Mouse (Mus musculus): Measurements from ENCODE around the gene Kcnab3.

GRCm38 (mm10) chr11:69370817-69371215 is 44.8 kb downstream of the Kcnab3 start:
- no peak for TF ChIP-seq CTCF (IDR thresholded peaks at IDR 0.05; ENCODE audit: control insufficient read depth, insufficient read depth, insufficient read length)
- no peak for TF ChIP-seq CEBPB (IDR thresholded peaks at IDR 0.05; ENCODE audit: low read depth)
- no peak for TF ChIP-seq USF1 (IDR thresholded peaks at IDR 0.05; ENCODE audit: low read depth)
- no peak for TF ChIP-seq FOSL1 (IDR thresholded peaks at IDR 0.05; ENCODE audit: insufficient read depth, low read length, poor library complexity, severe bottlenecking)
